Mouse (Mus musculus) liver, embryonic 14.5 days (tissue): ENCODE results near the gene Gda. TPM values are rescaled to one million over a fixed set of nuclear protein-coding genes. Genes with fewer than 3 reads are reported as not detected.

Source experiments
- ATAC-seq: fragments of 200-750 bp; cut with Nextera tagmentation; 2 replicates; pipeline ENCODE4 v1.8.0; 2017; ENCODE audit warnings: moderate number of reproducible peaks, mild to moderate bottlenecking, moderate library complexity; ENCODE audit not compliant: insufficient read depth
- DNase-seq, 3 experiments: peaks; one replicate each; pipeline ENCODE4 v3.0.0-alpha.2; 2012 to 2013; ENCODE audit warnings: low read depth in 3 of 3, low spot score in 3 of 3
- H3K27ac ChIP-seq: fragments of 300-500 bp; sonication (generic); 2 replicates; pipeline ENCODE4 v1.5.1; 2014; ENCODE audit warnings: moderate library complexity, mild to moderate bottlenecking, control low read depth, inconsistent platforms
- H3K27me3 ChIP-seq: fragments of 300-500 bp; sonication (generic); 2 replicates; pipeline ENCODE4 v1.6.1; 2014; ENCODE audit warnings: mild to moderate bottlenecking, low read length, moderate library complexity; ENCODE audit not compliant: control insufficient read depth, insufficient read depth
- H3K36me3 ChIP-seq: fragments of 300-500 bp; sonication (generic); replicated peaks from 2 replicates; pipeline ENCODE4 v1.6.1; 2014; ENCODE audit warnings: low read depth; ENCODE audit not compliant: control insufficient read depth, insufficient read depth
- H3K4me1 ChIP-seq, 2 experiments: fragments of 200-500 bp in 1 of 2; fragments of 300-500 bp in 1 of 2; sonication (generic) in 1 of 2; replicated peaks; 2 replicates each; pipeline ENCODE4 v1.6.1; 2012 to 2014; ENCODE audit warnings: antibody characterized with exemption in 1 of 2, inconsistent platforms in 1 of 2, low read length in 1 of 2; ENCODE audit not compliant: control insufficient read depth in 2 of 2, insufficient read depth in 2 of 2
- H3K4me2 ChIP-seq: fragments of 300-500 bp; sonication (generic); 2 replicates; pipeline ENCODE4 v1.6.1; 2014; ENCODE audit warnings: low read depth, mild to moderate bottlenecking, control low read depth, moderate library complexity
- H3K4me3 ChIP-seq, 2 experiments: fragments of 200-500 bp in 1 of 2; fragments of 300-500 bp in 1 of 2; sonication (generic) in 1 of 2; 2 replicates each; pipeline ENCODE4 v1.5.1; 2012 to 2014; ENCODE audit warnings: low read depth in 2 of 2, low read length in 2 of 2, mild to moderate bottlenecking in 2 of 2, control low read depth in 1 of 2, inconsistent platforms in 1 of 2, moderate library complexity in 1 of 2; ENCODE audit not compliant: insufficient read depth in 1 of 2
- H3K9ac ChIP-seq: fragments of 300-500 bp; sonication (generic); replicated peaks from 2 replicates; pipeline ENCODE4 v1.6.1; 2014; ENCODE audit warnings: mild to moderate bottlenecking, control low read depth, moderate library complexity
- H3K9me3 ChIP-seq: fragments of 300-500 bp; sonication (generic); 2 replicates; pipeline ENCODE4 v1.6.1; 2016; ENCODE audit warnings: low read length, mixed read lengths; ENCODE audit not compliant: control insufficient read depth
- CTCF ChIP-seq: IDR thresholded peaks from 2 replicates; pipeline ENCODE4 v1.5.1; 2016; ENCODE audit warnings: antibody characterized with exemption, low read depth, control low read depth
- EP300 ChIP-seq: IDR thresholded peaks from 2 replicates; pipeline ENCODE4 v1.6.1; 2016; ENCODE audit warnings: antibody characterized with exemption, low read depth
- WGBS: fragments of 180-500 bp; shearing (Covaris S2); extraction: QIAGEN DNeasy Blood & Tissue Kit; methylation state at CpG from one replicate; pipeline ENCODE4 v1.1.7; 2014; ENCODE audit not compliant: insufficient replicate concordance; 5-methylcytosine and 5-hydroxymethylcytosine counted together
- polyA plus RNA-seq, 2 experiments: library from polyadenylated mRNA; depleted of rRNA in 1 of 2; stranded (reverse) in 1 of 2; unstranded in 1 of 2; fragments of >200 nt; fragmentation: Nextera tagmentation in 1 of 2; extraction: Ambion mirVana in 1 of 2; gene quantifications; 2 replicates each; pipeline versions ENCODE4 v1.2.1 to v1.2.3; 2012 to 2014

Gda gene
- polyA plus RNA-seq, 2 experiments = 0.79 to 0.87 TPM

DNA sequence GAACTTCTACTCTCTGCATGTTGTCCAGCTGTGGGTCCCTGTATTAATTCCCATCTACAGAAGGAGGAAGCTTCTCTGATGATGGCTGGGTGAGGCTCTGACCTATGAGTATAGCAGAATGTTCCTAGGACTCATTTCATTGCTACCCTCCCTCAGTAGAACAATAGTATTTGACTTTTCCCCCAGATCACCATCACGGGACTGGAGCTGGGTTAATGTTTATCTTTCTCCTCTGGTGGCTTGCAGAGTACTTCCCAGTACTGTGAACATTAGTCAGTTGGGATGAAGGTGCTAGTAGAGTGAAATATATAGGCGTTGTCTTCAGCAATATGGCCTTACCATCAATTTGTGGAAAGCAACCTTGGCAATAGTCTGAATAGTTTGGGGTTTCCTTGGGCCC is 31.5 kb upstream of the Gda start:
- H3K27me3 ChIP-seq = no peaks in the 10 kb centered on the region
- WGBS = 48% methylated on average over 2 of the region's 2 CpGs
- H3K36me3 ChIP-seq = no peaks in the 10 kb centered on the region
- ATAC-seq (no peak), DNase-seq (no peak)
- no peak for TF ChIP-seq EP300
- TF ChIP-seq CTCF = no peak
- H3K4me1 ChIP-seq = 0 out of 4 replicates have a peak, but pooled peaks cover 0 to 2% of the 10 kb centered on the region in 2 experiments
- no peaks in the 10 kb centered on the region for H3K9me3 ChIP-seq
- no peak overlapping the region for H3K27ac ChIP-seq
- no peak overlapping the region for H3K9ac ChIP-seq
- no peak overlapping the region for H3K4me2 ChIP-seq
- no peak overlapping the region for H3K4me3 ChIP-seq

DNA sequence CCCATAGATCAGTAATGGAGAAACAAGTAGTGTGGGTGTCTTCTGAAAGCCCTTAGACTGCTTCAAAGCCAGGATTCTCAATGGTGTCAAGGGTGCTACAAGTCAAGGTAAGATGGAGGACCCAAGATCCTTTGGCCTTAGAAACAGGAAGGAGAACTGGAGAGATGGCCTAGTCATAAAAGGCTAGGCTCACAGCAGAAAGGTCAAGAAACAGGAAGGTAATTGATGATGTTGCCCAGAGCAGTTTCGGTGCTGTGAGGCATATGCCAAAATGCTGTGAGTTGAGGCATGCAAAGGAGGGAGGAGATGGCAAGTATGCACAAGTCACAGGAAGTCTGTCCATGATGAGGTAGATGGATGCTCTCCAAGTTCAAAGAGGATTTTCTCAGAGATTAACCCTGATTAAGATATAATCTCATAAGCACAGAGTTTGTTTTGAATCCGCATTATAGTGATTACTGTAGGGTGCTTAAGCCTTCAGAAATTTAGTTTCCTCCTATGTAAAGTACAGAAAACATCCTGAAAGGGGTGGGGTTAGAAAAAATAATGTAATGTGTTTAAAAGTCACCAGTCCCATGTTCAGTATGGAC is 26.2 kb upstream of the Gda start:
- Histone ChIP-seq H3K4me1 (0 out of 4 replicates have a peak, but pooled peaks cover 0 to under 1% of the 10 kb centered on the region in 2 experiments), H3K36me3 (no peaks in the 10 kb centered on the region), H3K4me3 (no peak overlapping the region), H3K9ac (no peak overlapping the region), H3K4me2 (no peak overlapping the region), H3K27ac (no peak overlapping the region), H3K9me3 (no peaks in the 10 kb centered on the region), H3K27me3 (no peaks in the 10 kb centered on the region)
- no peak for DNase-seq
- 70% methylated on average over 2 of the region's 2 CpGs for WGBS
- ATAC-seq = no peak
- no peak for TF ChIP-seq CTCF
- no peak for TF ChIP-seq EP300

DNA sequence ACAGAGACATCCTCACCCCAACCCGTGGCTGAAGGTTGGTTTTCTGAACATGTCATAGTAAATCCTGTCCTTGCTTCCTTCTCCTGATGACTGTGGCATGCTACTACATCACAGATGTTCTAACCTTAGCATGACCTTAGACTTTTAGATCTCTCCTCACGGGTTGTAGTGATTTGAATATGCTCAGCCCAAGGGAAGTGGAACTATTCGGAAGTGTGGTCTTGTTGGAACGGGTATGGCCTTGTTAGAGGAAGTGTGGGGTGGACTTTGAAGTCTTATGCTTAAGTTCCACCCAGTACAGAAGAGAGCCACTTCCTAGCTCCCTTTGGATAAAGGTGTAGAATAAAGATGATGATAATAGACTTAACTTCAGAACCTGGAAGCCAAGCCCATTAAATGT is 22.6 kb upstream of the Gda start:
- no peak overlapping the region for H3K9ac ChIP-seq
- no peaks in the 10 kb centered on the region for H3K9me3 ChIP-seq
- WGBS = 35% methylated on average over 4 of the region's 4 CpGs
- no peaks in the 10 kb centered on the region for H3K4me1 ChIP-seq
- H3K4me2 ChIP-seq = no peak overlapping the region
- H3K36me3 ChIP-seq = no peaks in the 10 kb centered on the region
- no peak overlapping the region for H3K4me3 ChIP-seq
- H3K27ac ChIP-seq = no peak overlapping the region
- ATAC-seq (no peak), DNase-seq (no peak)
- TF ChIP-seq EP300 (no peak), CTCF (no peak)
- H3K27me3 ChIP-seq = no peaks in the 10 kb centered on the region

DNA sequence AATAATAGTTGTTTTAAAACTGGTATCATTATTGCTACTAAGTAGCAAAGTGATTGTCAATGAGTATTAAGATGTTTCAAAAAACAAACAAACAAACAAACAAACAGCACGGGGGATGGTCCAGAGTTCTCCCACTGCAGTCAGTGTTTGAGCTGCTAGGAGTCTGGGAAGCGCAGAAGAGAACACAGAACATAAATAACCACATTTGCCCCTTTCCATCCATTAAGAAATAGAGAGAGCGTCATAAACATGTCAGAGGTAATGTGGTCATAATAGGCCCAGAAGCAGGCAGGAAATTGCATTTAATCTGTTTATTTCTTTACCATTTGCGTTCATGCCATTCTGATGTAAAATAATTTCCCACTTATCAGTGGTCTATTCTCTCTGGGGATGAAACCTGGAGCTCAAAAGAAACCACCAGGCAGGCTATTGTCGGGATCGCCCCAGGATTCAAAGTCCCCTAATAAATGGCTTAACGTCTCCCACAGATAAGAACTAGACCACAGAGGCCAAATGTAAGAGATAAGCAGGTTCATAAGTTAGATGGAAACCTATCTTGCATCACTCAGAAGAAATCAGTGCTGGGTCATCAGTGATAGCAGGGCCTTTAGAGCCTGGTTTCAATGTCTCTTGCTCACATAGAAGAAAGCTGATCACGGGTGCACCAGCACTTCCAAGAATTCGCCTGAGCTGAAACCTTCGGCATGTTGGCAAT is 20.7 kb upstream of the Gda start:
- H3K4me1 ChIP-seq = no peaks in the 10 kb centered on the region
- H3K4me3 ChIP-seq = no peak overlapping the region
- 52% methylated on average over 10 of the region's 10 CpGs for WGBS
- no peak overlapping the region for H3K27ac ChIP-seq
- DNase-seq (no peak), ATAC-seq (no peak)
- H3K4me2 ChIP-seq = no peak overlapping the region
- H3K9ac ChIP-seq = no peak overlapping the region
- TF ChIP-seq CTCF (no peak), EP300 (no peak)
- H3K36me3 ChIP-seq = no peaks in the 10 kb centered on the region
- no peaks in the 10 kb centered on the region for H3K27me3 ChIP-seq
- no peaks in the 10 kb centered on the region for H3K9me3 ChIP-seq

DNA sequence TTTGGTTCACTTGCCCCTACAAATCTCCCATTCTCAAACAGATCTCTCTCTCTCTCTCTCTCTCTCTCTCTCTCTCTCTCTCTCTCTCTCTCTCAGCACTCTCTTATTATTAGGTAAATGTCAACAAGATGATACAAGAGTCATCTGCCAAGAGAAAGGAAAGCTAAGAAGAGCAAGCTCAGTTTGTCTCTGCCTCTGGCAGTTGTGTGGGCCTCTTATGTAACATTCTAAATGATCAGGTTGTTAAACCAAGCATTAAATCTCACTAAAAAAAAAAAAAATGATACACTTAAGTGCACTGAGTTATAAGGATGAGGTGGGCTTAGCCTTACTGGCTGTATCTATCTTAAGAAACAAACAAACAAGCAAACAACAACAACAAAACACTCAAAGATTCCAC is 18.1 kb upstream of the Gda start:
- Histone ChIP-seq H3K9ac (no peak overlapping the region), H3K9me3 (no peaks in the 10 kb centered on the region), H3K4me3 (no peak overlapping the region), H3K4me1 (no peaks in the 10 kb centered on the region), H3K4me2 (no peak overlapping the region), H3K27me3 (no peaks in the 10 kb centered on the region), H3K27ac (no peak overlapping the region), H3K36me3 (no peaks in the 10 kb centered on the region)
- DNase-seq (no peak), ATAC-seq (no peak)
- TF ChIP-seq CTCF = no peak
- TF ChIP-seq EP300 = no peak
